Mouse (Mus musculus): Measurements from ENCODE around the gene Tspan33. TPM values are rescaled to one million over a fixed set of nuclear protein-coding genes. Genes with fewer than 3 reads are reported as not detected.
A peak's percentile ranks its signal among the peaks of the same experiment; 100 is the strongest.

Gene Tspan33
- polyA plus RNA-seq, 1 experiment from 2014 or later, result 5.8 TPM

DNA sequence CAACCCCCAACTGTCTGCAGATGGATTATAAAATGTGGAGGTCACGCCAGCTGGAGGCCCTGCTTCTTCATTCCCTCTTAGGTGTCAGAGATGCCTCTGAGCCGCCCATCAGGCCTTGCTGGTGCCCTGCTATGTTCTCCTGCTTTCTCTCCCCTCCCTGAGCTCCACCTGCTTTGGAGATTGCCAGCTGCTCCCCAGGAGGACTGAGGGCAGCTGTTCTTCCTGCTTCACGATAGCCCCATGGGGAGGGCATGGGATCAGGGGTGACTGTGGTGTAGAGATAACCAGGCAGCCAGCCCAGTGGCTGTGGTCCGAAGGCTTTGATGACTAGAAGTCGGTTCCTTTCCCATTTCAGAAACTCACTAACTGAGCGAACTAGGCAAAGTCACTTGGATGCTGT lies 7.0 kb downstream of the Tspan33 start:
- peak overlapping the region; percentile 49; the same call in 1 of the 2 replicates for H3K4me2 ChIP-seq
- peak overlapping the region; percentile 54; the same call in 1 of the 2 replicates for H3K27ac ChIP-seq (replicated peaks)
- H3K9me3 ChIP-seq, result no peaks in the 10 kb centered on the region
- WGBS, result 46% methylated on average over 6 of the region's 6 CpGs
- peak; percentile 82 for ATAC-seq (ENCODE audit: extremely low read depth, insufficient number of reproducible peaks, low FRiP score, low TSS enrichment)
- H3K4me1 ChIP-seq, result peaks cover 5% of the 10 kb centered on the region; the same call in 1 of the 2 replicates
- H3K36me3 ChIP-seq, result no peaks in the 10 kb centered on the region
- H3K9ac ChIP-seq, result no peak overlapping the region
- 0 out of 2 replicates have a peak overlapping the region, but pooled peaks have one; percentile 8 for H3K4me3 ChIP-seq
- peaks cover 7% of the 10 kb centered on the region; the same call in 1 of the 2 replicates for H3K27me3 ChIP-seq (replicated peaks)

DNA sequence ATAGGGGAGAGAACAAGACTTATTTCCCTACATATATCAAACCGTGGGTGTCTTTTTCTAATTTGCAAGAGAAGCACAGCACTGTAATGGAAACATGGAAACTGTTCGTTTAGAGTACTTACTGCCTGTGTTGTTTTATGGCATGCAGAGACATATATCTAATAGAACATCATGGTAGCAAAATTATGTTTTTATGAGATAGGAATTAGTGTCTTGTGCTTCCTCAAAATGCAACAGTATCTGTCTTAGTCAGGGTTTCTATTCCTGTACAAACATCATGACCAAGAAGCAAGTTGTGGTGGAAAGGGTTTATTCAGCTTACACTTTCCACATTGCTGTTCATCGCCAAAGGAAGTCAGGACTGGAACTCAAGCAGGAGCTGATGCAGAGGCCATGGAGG lies 8.1 kb downstream of the Tspan33 start:
- Histone ChIP-seq H3K9ac (no peak overlapping the region), H3K4me3 (no peak overlapping the region), H3K4me1 (peaks cover 8% of the 10 kb centered on the region; the same call in 1 of the 2 replicates), H3K36me3 (no peaks in the 10 kb centered on the region), H3K27ac (replicated peaks) (0 out of 2 replicates have a peak overlapping the region, but pooled peaks have one; percentile 2), H3K9me3 (no peaks in the 10 kb centered on the region), H3K4me2 (peak overlapping the region; percentile 49), H3K27me3 (replicated peaks) (0 out of 2 replicates have a peak, but pooled peaks cover 6% of the 10 kb centered on the region)
- WGBS, result 76% methylated on average over 3 of the region's 3 CpGs
- ATAC-seq (ENCODE audit: extremely low read depth, insufficient number of reproducible peaks, low FRiP score, low TSS enrichment), result no peak

DNA sequence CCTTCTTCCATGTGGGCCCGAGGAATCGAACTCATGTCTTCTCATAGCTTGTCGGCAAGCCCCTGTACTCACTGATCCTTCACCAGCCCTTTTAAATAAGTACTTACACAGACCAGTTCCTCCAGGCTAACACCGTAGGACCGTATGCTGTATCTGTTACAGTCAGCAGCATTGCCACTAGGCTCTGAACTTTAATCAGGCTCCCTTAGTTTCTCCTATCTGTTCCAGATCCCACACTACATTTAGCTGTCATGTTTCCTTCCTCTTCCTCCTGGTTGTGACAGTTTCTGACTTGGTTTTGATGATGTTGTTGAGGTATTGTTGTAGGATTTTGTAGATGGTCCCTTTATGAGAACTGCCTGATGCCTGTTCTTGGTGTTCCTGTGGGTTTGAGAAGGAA lies 10.1 kb downstream of the Tspan33 start:
- no peaks in the 10 kb centered on the region for H3K9me3 ChIP-seq
- H3K4me3 ChIP-seq, result no peak overlapping the region
- H3K27ac ChIP-seq (replicated peaks), result no peak overlapping the region
- no peak overlapping the region for H3K9ac ChIP-seq
- H3K4me1 ChIP-seq, result peaks cover 12% of the 10 kb centered on the region
- H3K36me3 ChIP-seq, result no peaks in the 10 kb centered on the region
- 80% methylated on average over 5 of the region's 5 CpGs for WGBS
- no peak for ATAC-seq (ENCODE audit: extremely low read depth, insufficient number of reproducible peaks, low FRiP score, low TSS enrichment)
- no peak overlapping the region for H3K4me2 ChIP-seq
- 0 out of 2 replicates have a peak, but pooled peaks cover 6% of the 10 kb centered on the region for H3K27me3 ChIP-seq (replicated peaks)

DNA sequence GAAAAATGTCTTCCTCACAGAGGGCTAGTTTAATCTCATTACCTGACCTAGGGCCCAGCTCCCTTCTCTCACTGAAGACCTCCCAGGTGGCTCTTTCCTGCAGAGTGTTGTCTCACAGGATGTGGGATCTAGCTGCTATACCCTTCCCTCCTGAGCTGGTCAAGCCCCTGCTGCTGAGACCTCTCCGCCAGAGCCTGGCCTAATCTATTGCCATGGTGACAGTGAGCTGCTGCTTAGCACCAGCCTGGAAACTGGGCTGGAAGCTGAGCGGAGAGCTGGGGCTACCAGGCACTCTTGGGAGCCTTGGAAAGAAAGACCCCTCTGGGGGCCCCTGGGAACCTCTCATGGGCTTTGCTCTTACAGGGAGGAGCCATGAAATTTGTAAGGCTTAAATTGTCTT lies 13.9 kb downstream of the Tspan33 start:
- no peak for ATAC-seq (ENCODE audit: extremely low read depth, insufficient number of reproducible peaks, low FRiP score, low TSS enrichment)
- Histone ChIP-seq H3K27me3 (replicated peaks) (peaks cover 16% of the 10 kb centered on the region; the same call in 1 of the 2 replicates), H3K9me3 (no peaks in the 10 kb centered on the region), H3K4me2 (no peak overlapping the region), H3K4me3 (no peak overlapping the region), H3K27ac (replicated peaks) (no peak overlapping the region), H3K36me3 (no peaks in the 10 kb centered on the region), H3K4me1 (peaks cover 12% of the 10 kb centered on the region), H3K9ac (no peak overlapping the region)
- WGBS, result 14% methylated on average over 2 of the region's 2 CpGs

DNA sequence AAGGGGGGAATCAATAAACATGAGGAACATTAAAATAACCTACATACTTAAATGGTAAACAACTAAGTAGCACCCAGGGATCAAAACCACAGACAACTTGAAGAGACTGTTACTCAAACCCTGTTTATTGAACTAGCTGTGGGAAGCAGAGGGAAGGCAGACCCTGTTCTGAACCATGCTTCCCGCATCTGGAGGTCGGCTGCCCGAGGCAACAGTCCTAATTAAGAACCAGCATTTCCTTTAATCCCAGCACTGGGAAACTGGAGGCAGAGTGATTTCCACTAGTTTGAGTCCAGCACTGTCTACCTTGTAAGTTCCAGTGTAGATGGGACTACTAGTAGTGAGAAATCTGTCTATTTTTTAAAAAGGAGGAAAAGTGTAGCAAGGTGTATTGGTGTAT lies 17.3 kb downstream of the Tspan33 start:
- peaks cover 12% of the 10 kb centered on the region for H3K4me1 ChIP-seq
- ATAC-seq (ENCODE audit: extremely low read depth, insufficient number of reproducible peaks, low FRiP score, low TSS enrichment), result no peak
- 62% methylated on average over 3 of the region's 3 CpGs for WGBS
- no peak overlapping the region for H3K9ac ChIP-seq
- no peaks in the 10 kb centered on the region for H3K36me3 ChIP-seq
- no peak overlapping the region for H3K4me3 ChIP-seq
- no peak overlapping the region for H3K4me2 ChIP-seq
- no peak overlapping the region for H3K27ac ChIP-seq (replicated peaks)
- no peaks in the 10 kb centered on the region for H3K9me3 ChIP-seq
- H3K27me3 ChIP-seq (replicated peaks), result peaks cover 12% of the 10 kb centered on the region; the same call in 1 of the 2 replicates

DNA sequence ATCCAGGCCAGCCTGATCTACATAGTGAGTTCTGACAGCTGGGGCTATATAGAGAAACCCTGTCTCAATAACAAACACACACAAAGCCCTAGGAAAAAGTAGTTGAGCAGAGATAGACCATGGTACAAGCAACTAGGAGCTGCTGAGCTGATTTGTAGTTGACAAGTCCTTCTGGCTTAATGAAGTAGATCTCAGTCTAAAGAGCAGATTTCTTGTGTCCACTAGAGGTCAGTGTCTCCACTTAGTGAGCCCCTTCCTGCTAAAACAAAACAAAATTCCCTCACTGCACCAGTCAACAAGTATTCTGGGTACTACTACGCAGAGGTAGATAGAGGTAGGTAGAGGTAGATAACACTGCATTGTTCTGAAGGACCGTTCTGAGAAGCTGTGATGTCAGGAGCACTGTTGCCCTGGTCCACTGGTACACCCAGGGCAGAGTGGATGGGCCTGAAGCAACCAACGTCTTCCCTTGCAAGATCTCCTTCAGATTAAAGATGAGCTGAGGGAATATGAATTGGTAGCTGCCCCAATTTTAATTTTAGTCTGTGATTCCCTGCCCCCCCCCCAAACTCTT lies 18.1 kb downstream of the Tspan33 start:
- no peaks in the 10 kb centered on the region for H3K36me3 ChIP-seq
- no peak overlapping the region for H3K4me3 ChIP-seq
- H3K27ac ChIP-seq (replicated peaks), result no peak overlapping the region
- peaks cover 12% of the 10 kb centered on the region for H3K4me1 ChIP-seq
- ATAC-seq (ENCODE audit: extremely low read depth, insufficient number of reproducible peaks, low FRiP score, low TSS enrichment), result no peak
- H3K4me2 ChIP-seq, result no peak overlapping the region
- no peak overlapping the region for H3K9ac ChIP-seq
- H3K9me3 ChIP-seq, result no peaks in the 10 kb centered on the region
- WGBS, result 37% methylated on average over 3 of the region's 3 CpGs
- peaks cover 14% of the 10 kb centered on the region for H3K27me3 ChIP-seq (replicated peaks)

DNA sequence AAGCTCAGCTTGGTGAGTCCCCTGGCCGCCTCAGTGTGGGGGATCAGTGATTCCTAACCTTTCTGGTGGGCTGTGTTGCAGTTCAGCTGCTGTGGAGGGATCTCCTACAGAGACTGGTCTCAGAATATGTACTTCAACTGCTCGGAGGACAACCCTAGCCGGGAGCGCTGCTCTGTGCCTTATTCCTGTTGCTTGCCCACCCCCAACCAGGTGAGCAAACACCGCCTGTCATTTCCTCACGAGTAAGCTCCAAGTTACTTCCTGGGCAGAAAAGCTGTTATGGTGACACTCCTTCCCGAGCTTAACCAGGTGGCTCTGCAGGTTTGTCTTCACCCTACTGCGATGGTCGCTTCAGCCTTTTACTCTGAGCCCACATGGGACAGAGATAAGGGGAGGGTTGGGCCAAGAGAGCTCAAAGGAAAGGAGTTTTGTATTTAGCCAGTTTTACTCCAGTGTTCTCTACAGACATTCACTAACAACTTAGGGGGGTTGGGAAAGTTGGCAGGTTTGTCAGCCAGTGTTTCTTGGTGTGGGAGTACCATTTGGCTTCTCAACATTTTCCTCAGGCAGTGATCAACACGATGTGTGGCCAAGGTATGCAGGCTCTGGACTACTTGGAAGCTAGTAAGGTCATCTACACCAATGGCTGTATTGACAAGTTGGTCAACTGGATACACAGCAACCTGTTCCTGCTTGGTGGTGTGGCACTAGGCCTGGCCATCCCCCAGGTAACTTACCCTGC lies 22.8 kb downstream of the Tspan33 start:
- WGBS, result 53% methylated on average over 10 of the region's 10 CpGs
- H3K9ac ChIP-seq, result no peak overlapping the region
- H3K36me3 ChIP-seq, result no peaks in the 10 kb centered on the region
- H3K9me3 ChIP-seq, result no peaks in the 10 kb centered on the region
- no peak overlapping the region for H3K4me2 ChIP-seq
- no peak overlapping the region for H3K27ac ChIP-seq (replicated peaks)
- no peak for ATAC-seq (ENCODE audit: extremely low read depth, insufficient number of reproducible peaks, low FRiP score, low TSS enrichment)
- no peak overlapping the region for H3K4me3 ChIP-seq
- peaks cover 33% of the 10 kb centered on the region for H3K27me3 ChIP-seq (replicated peaks)
- peaks cover 18% of the 10 kb centered on the region for H3K4me1 ChIP-seq

DNA sequence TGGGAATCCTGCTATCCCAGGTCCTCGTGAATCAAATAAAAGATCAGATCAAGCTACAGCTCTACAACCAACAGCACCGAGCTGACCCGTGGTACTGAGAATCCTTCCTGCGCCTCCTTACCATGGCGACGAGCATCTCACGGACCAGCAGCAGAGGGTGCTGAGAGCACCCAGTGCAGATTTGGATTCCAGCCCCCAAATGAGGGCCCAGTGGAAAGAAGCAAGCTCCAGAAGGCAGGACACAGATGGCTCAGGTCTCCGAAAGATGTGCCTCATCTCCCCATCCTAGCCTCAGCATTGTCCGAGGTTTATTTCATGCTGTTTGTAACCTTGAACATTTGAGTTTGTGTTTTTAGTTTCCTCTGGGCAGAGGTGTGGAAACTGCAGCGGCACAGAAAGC lies 23.5 kb downstream of the Tspan33 start:
- peaks cover 18% of the 10 kb centered on the region for H3K4me1 ChIP-seq
- peak overlapping the region; percentile 40; the same call in 1 of the 2 replicates for H3K9ac ChIP-seq
- 56% methylated on average over 10 of the region's 10 CpGs for WGBS
- H3K27me3 ChIP-seq (replicated peaks), result peaks cover 39% of the 10 kb centered on the region
- H3K4me2 ChIP-seq, result peak overlapping the region; percentile 80
- H3K4me3 ChIP-seq, result no peak overlapping the region
- H3K9me3 ChIP-seq, result no peaks in the 10 kb centered on the region
- no peak for ATAC-seq (ENCODE audit: extremely low read depth, insufficient number of reproducible peaks, low FRiP score, low TSS enrichment)
- no peak overlapping the region for H3K27ac ChIP-seq (replicated peaks)
- H3K36me3 ChIP-seq, result no peaks in the 10 kb centered on the region

DNA sequence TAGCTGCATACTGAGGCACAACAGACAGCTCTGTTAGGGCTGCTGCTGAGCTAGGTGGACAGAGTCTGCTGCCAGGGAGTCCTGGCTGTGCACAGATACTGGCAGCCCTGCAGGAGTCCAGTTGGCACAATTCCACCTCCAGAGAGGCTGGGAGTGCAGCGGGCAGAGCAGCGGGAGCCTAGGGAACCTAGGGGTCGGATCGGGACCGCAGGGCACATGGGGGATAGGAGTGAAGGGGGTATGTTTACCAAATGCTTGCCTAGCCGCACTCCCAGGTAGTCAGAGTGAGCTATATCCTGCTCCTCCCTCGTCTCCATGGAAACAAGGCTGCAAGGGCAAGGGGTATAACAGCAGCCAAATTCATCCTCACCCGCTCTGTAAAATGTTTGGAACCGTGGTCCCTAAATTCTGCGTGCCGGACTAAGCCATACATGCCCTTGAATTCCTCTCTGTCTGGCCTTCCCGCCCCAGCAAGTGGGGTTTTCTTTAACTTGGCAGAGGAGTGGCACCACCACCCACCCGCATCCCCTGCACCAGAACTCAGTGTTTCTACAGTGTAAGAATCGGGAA lies 24.0 kb downstream of the Tspan33 start:
- H3K36me3 ChIP-seq, result no peaks in the 10 kb centered on the region
- peak overlapping the region; percentile 40; the same call in 1 of the 2 replicates for H3K9ac ChIP-seq
- peaks cover 18% of the 10 kb centered on the region for H3K4me1 ChIP-seq
- H3K27ac ChIP-seq (replicated peaks), result no peak overlapping the region
- peak overlapping the region; percentile 54 for H3K4me3 ChIP-seq
- 29% methylated on average over 14 of the region's 14 CpGs for WGBS
- peak overlapping the region; percentile 80 for H3K4me2 ChIP-seq
- no peaks in the 10 kb centered on the region for H3K9me3 ChIP-seq
- ATAC-seq (ENCODE audit: extremely low read depth, insufficient number of reproducible peaks, low FRiP score, low TSS enrichment), result no peak; the same call in 1 of the 2 replicates
- peaks cover 40% of the 10 kb centered on the region for H3K27me3 ChIP-seq (replicated peaks)

DNA sequence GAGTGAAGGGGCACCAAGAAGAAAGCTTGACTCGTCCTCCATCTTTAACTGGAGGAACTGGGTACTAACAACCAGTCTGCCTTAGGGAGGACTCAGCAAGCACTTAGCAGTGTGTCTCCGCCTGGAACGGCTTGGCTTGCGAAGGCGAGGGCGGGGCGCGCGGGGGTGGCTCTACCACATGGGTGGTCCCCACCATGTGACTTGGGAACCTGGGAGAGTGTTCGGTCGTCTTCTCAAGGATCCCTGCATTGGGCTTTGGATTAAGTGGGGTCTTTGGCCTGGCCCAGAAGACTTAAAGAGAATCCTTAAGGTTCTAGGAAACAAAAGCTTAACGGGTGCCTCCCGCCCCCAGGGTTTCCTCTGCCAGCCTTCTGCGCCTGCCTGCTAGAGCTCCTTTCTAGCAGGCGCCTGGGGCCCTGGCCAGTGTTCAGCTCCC lies 24.9 kb downstream of the Tspan33 start:
- ATAC-seq (ENCODE audit: extremely low read depth, insufficient number of reproducible peaks, low FRiP score, low TSS enrichment), result 0 out of 2 replicates have a peak, but pooled peaks have one; percentile 14
- H3K4me1 ChIP-seq, result peaks cover 18% of the 10 kb centered on the region
- H3K9ac ChIP-seq, result peak overlapping the region; percentile 74
- no peaks in the 10 kb centered on the region for H3K9me3 ChIP-seq
- 3% methylated on average over 15 of the region's 15 CpGs for whole genome bisulfite sequencing
- peak overlapping the region; percentile 80 for H3K4me2 ChIP-seq
- H3K27ac ChIP-seq (replicated peaks), result no peak overlapping the region
- no peaks in the 10 kb centered on the region for H3K36me3 ChIP-seq
- peak overlapping the region; percentile 54 for H3K4me3 ChIP-seq
- H3K27me3 ChIP-seq (replicated peaks), result peaks cover 40% of the 10 kb centered on the region

DNA sequence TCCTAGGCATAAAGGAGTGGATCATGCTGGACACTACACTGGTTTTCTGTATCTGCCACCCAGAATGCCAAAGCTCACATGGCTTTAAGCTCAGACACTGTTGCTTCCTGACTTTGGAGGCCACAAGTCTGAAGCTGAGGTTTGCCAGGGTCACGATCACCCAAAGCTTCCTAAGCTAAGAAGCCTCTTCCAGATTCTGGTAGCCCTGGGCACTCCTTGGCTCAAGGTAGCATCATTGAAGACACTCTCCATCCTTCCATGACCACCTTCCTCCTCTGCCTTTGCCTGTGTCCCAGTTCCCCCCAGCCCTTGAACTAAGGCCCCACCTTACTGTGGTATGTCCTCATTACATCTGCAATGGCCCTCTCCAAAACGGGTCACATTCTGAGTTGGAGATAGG lies 27.9 kb downstream of the Tspan33 start:
- Histone ChIP-seq H3K4me2 (no peak overlapping the region), H3K4me3 (no peak overlapping the region), H3K9me3 (no peaks in the 10 kb centered on the region), H3K36me3 (no peaks in the 10 kb centered on the region), H3K27ac (replicated peaks) (no peak overlapping the region), H3K9ac (no peak overlapping the region), H3K27me3 (replicated peaks) (peaks cover 40% of the 10 kb centered on the region), H3K4me1 (peaks cover 15% of the 10 kb centered on the region)
- WGBS, result 65% methylated on average over 2 of the region's 2 CpGs
- ATAC-seq (ENCODE audit: extremely low read depth, insufficient number of reproducible peaks, low FRiP score, low TSS enrichment), result no peak

All from heart, embryonic 13.5 days (tissue).